Mouse (Mus musculus) spleen, postnatal 36 days (tissue): ENCODE data around the gene Neurl2.
"Not testable (repeated sequence)": the region's sequence is repeated elsewhere in the genome, so short reads cannot be mapped to it uniquely, and the experiment has no call there.

ENCODE experiments used
- DNase-seq, 2 experiments: peaks; one replicate each; pipeline ENCODE4 v3.0.0; 2022; ENCODE audit warnings: low spot score in 2 of 2, mixed read lengths in 1 of 2

Gene Neurl2

DNA sequence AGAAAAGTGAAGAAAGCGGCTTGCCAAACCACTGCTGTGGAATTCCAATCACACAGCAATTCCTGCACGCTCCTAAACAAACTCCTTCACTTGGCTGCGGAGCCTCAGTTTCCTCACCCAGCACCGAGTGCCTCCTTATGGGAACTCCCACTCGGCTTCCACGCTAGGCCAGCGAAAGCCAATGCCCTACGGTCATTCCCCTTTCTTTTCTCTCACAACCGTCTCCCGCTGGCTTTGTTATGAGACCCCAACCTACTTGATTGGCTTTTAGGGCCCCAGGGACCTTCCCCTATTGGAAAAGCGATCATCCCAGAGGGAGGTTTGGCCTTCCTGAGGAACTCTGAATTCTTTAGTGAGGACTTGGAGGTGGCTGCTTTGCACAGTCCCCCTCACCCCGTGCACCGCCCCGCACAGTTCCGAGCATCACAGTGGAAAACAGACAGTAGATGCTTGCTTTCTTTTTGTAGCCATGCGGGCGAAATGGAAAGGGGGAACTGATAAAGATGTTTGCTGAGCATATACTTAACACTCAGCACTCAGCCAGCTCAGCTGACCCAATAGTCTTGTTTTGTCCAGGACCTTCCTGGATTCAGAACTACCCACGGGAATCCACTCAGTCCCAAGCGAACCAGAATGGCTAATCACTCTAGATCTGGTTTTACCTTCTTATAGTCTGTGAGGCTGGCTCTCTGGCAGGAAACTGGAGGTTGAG is 24.7 kb upstream of the Neurl2 start:
- DNase-seq, result no peak

DNA sequence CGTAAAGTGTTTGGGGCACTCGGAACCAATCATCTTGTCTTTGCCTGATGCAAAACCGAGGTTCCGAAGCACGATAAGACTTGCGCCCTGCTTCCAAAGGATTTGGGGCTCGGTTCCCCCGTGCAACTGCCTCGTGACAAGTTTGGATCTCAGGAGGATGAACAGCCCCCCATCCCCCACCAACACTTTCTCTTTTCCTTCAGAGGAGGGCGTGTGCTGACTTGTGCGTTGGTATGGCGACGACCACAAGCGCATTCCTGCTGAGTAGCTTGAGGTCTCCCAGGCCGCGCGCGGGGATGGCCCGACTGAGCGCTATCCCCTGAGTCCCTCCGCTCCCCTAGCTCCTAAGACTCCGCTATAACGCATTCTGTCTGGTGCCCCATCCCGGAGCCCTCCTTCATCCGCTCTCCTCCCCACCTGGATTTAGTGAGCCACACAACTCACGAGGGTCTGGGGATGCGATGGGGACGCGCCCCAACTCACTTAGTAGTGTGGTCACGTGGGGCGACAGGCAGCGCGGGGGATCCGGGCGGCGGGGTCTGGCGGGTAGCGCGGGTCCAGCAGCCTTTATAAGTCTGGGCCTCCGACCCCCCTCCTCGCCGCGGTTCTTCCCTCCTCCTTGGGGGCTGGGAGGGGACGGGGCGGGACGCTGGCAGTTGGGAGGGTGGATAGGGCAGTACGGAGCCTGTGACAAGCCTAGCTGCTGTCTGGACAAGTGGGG is 24.0 kb upstream of the Neurl2 start, which contains the start of gene Pltp:
Gene Pltp, minus strand, starts transcription at position 611 of the 721 bp plus-strand sequence.
- DNase-seq, result peak; percentile 43 to 44

DNA sequence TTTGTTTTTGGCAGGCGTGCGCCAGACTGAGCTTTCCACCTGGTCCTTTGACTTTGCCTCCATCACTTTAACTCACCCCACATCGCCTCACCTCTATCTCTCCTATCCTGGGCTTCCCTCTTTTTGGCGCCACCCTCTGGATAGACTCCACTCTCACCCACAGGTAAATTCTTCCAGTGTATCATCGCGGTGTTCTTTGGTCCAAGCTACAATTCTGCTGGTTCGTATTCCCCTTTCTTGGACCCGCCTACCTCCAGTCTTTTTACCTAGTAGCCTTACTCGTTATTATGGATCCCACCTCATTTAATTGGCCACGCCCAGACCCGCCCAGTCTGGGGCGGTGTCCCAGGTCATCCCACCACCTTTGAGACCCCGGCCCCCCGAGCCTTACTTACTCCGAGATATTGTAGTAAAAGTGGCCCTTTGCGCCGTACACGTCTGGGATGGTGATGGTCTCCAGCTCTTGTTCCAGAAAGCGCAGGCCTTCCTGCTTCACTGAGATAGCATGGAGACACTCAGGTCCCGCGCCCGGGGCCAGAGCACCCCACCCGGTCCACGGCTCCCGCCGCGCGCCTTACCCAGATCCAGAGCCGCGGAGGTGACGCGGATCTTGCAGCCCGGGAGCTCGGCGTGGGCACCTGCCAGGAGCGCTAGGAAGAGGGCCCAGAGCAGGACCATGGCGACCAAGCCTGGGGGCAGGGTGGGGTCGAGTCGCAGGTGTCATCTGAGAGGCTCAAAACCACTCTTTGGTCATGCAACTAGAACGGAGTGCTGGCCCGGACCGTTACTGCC is 23.2 kb upstream of the Neurl2 start:
- DNase-seq, result no peak

DNA sequence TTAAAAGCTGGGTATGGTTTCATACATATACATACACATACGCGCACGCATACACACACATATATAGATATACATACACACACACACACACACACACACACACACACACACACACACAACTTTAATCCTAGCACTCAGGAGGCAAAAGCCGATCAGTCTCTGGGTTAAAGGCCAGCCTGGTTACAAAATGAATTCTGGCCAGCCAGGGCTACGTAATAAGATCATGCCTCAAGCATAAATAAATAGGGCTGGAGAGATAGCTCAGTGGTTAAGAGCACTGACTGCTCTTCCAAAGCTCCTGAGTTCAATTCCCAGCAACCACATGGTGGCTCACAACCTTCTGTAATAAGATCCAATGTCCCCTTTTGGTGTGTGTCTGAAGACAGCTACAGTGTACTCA is 22.3 kb upstream of the Neurl2 start:
- not testable (repeated sequence) for DNase-seq

DNA sequence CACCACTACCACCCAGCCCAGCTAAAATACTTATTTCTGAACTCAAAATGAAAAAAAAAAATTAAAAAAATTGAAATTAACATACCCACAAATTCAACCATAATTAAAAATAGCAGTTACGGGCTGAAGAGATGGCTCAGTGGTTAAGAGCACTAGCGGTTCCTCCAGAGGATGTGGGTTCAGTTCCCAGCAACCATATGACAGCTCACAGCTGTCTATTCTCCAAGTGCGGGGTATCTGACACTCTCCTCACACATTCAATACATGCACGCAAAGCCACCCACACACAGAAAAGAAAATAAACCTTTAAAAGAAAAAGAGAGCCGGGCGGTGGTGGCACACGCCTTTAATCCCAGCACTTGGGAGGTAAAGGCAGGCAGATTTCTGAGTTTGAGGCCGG is 16.8 kb upstream of the Neurl2 start:
- DNase-seq, result peak in 1 of 2 experiments; percentile 36

DNA sequence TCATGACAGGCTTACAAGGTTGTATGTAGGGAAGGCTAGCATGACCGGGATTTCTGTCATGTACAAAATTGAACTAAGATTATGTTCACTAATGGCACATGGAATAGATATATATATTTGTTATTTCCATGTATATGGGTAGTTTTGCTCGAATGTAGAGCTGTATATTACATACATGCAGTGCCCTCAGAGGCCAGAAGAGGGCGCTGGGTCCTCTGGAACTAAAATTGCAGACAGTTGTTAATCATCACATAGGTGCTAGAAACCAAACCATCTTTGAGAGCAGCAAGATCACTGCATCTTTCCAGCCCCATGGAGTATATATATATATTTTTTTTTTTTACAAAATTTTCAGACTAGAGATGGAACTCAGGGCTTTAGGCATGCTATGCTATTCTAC is 12.5 kb upstream of the Neurl2 start:
- DNase-seq, result no peak

DNA sequence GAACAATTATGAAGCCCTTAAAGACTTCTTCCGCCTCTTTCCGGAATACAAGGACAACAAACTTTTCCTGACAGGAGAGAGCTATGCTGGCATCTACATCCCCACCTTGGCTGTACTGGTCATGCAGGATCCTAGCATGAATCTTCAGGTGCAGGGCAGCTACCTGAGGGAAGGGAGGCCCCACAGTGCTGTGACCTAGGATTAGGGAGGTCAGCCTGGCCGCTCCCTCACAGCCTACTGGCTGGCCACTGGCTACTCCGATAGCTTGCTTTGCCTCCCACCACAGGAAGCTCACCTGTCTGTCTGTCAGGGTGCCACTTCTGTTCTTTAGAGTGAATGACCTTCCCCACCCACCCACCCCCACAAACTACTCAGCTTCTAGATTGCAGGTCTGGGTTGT is 1.9 kb upstream of the Neurl2 start:
- no peak for DNase-seq

DNA sequence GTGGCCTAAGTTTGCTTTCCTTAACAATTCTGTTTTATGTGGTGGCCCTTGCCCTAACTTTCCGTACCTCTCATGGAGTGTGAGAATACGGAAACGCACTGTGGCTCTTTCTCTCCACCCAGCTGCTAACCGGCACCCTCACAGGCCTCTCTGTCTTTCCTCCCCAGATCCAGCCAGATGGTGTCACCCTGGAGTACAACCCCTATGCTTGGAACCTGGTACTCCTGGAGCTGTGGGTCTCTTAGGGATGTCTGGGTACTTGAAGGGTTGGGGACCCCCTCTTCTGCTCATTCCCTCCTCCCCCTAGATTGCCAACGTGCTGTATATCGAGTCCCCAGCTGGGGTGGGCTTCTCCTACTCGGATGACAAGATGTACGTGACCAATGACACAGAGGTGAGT is 1.3 kb upstream of the Neurl2 start:
- DNase-seq, result peak in 1 of 2 experiments; percentile 31

DNA sequence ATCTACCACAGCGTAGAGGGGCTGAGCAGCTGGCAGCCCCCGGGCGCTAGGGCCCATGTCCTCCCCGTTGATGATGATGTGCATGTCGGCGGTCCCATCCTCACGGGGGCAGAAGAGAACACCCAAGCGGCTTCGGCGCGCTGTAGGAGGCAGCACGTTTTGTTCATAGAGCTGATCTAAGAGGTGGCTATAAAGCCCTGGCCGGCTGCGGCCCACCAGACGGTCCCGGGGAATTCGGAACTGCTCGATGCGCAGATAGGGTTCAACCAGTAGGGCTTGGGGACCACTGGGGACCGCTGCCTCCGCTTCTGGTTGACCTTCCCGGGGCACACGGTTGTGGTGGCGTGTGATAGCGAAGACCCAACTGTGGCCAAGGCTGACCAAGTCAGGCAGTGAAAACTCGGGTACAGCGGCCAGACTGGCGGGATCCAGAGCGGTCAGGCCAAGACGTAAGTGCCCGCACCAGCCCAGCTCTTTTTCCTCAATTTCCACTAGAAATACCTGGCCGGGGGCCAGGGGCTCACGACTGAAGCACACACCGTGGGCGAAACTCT is 431 bp downstream of the Neurl2 start, which contains the start of gene Ctsa:
Gene Ctsa, plus strand, starts transcription at position 126 of the 554 bp plus-strand sequence.
- peak; percentile 83 to 85 for DNase-seq

DNA sequence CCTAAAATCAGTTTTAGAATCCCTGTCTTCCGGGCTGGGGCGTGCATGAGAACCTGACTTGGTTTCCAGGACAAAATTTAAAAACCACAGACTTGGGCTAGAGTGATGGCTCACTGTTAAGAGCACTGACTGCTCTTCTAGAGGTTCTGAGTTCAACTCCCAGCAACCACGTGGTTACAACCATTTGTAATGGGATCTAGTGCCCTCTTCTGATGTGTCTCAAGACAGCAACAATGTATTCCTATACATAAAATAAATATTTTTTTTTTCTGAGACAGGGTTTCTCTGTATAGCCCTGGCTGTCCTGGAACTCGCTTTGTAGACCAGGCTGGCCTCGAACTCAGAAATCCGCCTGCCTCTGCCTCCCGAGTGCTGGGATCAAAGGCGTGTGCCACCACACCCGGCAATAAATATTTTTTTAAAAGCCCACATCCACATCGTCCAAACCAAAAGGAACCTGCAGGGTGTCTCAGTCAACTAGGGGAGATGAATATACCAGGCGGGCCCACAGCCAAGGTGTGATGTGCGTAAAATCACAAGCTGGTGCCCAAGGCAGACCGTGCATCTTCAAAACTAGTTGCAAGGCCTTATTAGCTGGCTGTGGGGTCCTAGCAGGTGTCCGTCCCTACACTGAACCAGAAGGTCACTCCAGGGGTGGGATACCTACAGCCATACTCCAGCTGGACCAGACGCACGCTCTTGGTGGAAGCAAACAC is 1.1 kb downstream of the Neurl2 start:
- DNase-seq, result no peak

DNA sequence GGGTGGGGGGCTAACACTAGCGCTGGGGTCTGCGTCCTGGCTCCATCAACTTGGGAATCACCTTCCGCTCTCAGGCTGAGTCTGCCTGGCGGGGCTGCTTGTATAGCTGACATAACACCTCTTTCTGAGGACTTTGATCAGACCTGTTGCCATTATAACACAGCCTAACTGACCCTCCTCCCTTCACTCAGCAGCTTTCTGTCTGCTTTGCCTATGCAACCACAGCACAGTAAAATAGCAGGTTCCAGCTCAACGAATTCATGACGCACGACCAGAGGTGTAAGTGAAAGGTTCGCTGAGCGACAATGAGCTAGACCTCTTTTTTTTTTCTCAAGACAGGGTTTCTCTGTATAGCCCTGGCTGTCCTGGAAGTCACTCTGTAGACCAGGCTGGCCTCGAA is 2.2 kb downstream of the Neurl2 start:
- peak in 1 of 2 experiments; percentile 26 for DNase-seq

DNA sequence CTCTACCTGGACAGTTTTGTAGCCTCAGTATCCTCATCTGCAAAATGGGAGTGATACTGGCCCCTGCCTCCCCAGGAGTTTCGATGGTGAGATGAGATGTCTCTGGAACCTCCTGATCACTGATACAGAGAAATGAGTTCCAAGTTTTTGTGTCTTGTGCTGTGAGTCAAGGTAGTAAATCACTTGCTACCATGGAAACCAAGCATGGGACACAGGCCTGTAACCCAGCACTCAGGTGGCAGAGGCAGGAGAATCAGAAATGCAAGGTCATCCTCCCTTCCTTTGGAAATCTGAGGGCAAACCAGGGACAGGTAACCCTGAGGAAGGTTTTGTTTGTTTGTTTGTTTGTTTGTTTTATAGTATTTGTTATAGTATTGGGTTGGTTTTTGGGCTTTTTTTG is 4.2 kb downstream of the Neurl2 start:
- DNase-seq, result no peak

DNA sequence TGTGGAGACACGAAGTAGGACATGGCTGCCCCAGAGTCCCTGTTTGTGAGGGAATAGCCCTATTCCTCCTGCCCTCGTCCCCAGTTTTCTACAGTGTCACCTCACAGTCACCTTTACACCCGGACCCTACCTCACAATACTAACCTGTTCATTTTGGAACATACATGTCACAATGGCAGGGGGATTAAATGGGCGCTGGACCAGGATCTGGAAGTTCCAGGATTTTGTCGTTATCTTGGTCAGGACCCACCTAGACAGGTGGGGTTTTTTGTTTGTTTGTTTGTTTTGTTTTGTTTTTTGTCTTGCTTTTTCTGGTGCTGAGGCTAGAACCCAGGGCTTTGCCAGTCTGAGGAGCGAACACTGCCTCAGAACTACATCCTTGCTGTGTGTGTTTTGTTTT is 4.8 kb downstream of the Neurl2 start, which contains the start of gene Spata25:
Gene Spata25, minus strand, starts transcription at position 101 of the 400 bp plus-strand sequence.
- DNase-seq, result no peak

DNA sequence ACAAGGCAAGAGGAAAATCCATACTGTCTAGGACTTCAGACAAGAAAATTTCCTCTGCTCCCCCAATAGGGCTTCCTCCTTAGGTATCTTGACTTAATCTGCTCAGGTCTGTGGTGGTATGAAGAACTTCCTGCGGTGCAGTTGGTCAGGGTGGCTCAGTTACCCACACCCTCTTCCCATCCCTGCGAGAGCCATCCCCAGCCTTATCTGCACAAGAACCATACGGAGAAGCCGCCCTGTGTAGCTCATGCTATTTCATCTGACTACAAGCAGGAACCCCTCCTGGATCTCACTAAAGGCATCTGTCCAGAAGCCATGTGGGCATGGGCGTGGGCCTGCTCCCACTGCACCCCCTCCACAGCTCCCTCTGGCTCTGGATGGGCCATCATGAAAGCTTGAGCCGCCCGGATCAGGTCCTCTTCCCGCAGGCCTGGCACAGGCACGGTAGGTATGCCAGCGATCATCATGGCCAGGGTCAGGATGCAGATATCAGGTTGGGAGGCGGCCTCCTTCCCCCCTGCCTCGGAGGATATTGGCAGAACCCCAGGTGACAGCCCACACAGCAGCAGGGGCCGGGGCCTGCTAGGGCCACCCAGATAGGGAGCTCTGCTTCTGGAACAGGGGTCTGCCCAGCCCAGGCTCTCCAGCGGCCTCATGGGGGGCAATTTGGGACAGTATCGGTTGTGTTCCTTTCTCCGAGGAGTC is 6.0 kb downstream of the Neurl2 start:
- DNase-seq, result no peak

DNA sequence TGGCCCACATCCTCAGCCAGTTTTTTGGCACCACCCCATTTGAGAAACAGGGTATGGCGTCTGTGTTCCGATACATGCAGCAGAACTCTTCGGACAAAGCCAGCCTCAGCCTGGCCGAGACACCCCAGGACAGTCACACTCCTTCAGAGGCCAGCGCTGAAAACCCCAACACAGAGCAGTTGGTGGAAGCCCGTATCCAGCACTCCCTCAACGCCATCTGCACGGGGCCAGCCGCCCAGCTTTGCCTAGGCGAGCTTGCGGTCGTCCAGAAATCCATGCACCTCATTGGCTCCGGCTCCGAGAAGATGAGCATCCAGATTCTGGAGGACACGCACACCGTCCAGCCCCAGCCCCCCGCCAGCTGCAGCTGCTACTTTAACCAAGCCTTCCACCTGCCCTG is 7.7 kb downstream of the Neurl2 start:
- DNase-seq, result no peak

DNA sequence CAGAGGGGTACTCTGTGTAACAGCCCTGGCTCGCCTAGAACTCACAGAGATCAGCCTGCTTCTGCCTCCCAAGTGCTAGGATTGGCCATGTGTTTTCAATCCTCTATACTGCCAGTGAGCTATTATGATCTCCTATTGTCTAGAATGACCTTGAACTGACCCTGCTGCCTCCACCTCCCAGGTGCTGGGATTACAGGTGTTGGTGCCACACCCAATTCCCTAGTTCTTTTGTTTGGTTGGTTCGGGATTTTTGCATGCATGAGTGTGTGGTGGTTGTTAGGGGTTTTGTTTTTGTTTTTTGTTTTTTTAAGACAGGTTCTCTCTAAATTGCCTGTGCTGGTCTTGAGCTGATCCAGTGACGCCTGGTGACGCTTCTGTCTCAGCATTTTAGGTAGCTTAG is 9.3 kb downstream of the Neurl2 start:
- no peak for DNase-seq

DNA sequence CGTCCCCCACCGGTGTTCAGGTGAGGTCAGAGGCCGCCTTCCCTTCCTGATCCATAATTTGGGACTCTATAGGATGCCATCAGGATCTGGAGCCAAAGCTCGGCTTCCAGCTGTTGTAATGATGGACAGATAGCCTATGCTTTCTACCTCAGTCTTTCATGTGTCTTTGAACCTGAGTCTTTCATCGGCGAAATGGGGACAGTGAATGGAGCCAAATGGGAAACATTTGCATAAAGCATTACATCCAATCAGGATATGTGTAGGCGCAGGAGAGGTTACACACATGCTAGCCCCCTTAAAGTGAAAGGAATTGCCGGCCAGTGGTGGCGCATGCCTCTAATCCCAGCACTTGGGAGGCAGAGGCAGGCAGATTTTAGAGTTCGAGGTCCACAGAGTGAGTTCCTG is 10.1 kb downstream of the Neurl2 start:
- no peak for DNase-seq

DNA sequence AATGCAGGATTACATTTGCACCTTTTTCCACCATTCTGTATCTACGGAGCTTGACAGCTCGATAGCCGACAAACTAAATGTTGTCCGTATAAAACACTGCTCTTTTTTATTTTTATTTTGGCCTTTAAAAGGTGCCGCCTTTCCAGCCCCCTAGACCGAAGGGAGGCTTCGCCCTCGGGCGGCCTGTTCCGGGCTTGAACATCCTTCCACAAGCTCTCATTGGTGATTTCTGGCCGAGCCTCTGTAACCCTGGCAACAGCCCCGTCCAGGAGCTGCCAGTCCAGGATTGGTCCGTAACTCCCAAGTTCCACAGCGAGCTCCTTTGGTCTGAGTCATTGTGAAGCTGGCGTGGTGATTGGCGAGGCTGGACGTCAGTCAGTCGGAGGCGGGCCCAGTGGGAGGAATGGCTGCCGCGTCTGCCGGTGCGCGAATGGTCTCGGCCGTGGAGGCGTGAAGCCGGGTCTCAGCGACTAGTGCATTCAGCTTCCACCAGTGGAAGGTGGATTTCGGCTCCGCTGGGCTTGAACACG is 10.6 kb downstream of the Neurl2 start, which contains the start of gene Zswim1:
Gene Zswim1, plus strand, starts transcription at position 51 of the 530 bp plus-strand sequence.
- peak; percentile 98 for DNase-seq

DNA sequence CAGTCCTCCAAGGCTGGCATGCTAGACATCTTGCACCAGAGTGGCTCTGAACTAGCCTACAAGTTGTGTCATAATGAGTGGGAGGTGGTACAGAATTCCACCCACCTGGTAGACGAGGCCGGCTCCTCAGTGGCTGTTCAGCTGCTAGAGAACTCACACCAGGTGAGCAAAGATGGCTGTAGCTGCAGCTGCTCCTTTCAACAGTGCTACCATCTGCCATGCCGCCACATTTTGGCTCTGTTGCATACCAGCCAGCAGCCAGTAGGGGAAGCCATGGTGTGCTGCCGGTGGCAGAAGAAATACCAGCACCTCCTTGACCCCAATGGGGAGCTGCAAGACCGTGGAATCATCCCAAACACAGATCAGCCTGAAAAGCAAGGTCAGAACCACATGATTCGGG is 12.2 kb downstream of the Neurl2 start:
- no peak for DNase-seq

DNA sequence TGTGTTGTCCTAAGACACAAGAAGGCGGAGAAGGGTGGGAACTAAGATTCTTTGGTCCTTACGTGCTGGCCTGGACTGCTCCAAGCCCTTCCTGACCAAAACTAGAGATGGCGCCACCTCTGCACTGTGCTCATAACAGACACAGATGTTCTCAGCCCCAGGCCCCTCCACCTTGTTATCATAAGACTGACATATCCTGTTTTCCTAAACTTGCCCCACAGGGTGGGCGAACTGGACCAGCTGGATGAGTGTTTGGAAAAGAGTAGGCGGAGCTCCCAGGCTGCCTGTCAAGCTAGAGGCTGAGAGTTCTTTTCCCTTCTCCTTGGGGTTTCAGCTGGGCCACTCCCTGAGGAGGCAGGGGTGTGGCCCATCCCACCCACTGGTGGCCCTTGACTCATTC is 15.6 kb downstream of the Neurl2 start:
- DNase-seq, result no peak
